ENCODE assay signal across 8 mouse cellular contexts in genomic region chr16:94788165-94788564, GRCm38 (mm10).
DNase-seq lines count a peak whose midpoint lies in the region; ATAC-seq and TF ChIP-seq lines count a peak whose summit lies in the region.

No protein-coding gene starts in this region.

- no peaks in the 10 kb centered on the region for H3K4me1 ChIP-seq in bone marrow, adult 2 months (ENCODE audit: control insufficient read depth, insufficient read depth, low read length)
- H3K4me1 ChIP-seq in liver, embryonic 11.5 days (replicated peaks; ENCODE audit: control insufficient read depth, insufficient read depth, low read length), result no peaks in the 10 kb centered on the region

- no peaks in the 10 kb centered on the region for H3K36me3 ChIP-seq in liver, embryonic 11.5 days (ENCODE audit: control insufficient read depth, insufficient read depth, low read length)

- WGBS in bone marrow, adult 2 months, result 24% methylated on average over 16 of the region's 16 CpGs
- 12% methylated on average over 16 of the region's 16 CpGs for WGBS in liver, embryonic 11.5 days

- TF ChIP-seq POLR2A in bone marrow, adult 2 months (IDR thresholded peaks at IDR 0.05; ENCODE audit: borderline replicate concordance, control insufficient read depth, low read depth, low read length), result no peak

- no peak overlapping the region for H3K4me2 ChIP-seq in liver, embryonic 11.5 days

- DNase-seq in ovary, postnatal 10 days (ENCODE audit: low spot score), result peak; percentile 13
- no peak for DNase-seq in ovary, adult 18-20 months (ENCODE audit: low spot score)
- DNase-seq in fibroblast of lung, adult 2 months (ENCODE audit: low read depth), result peak; percentile 25
- DNase-seq in kidney, adult 9 months, result peak; percentile 49
- DNase-seq in liver, embryonic 11.5 days (ENCODE audit: low spot score), result peak; percentile 49
- DNase-seq in right cerebral cortex, adult 2 months (ENCODE audit: low spot score in 2 of 2), result peak; percentile 88 to 91

- H3K27me3 ChIP-seq in liver, embryonic 11.5 days (replicated peaks; ENCODE audit: control insufficient read depth, insufficient read depth, low read length), result no peaks in the 10 kb centered on the region

- H3K27ac ChIP-seq in bone marrow, adult 2 months (ENCODE audit: control insufficient read depth, insufficient read depth, low read depth, low read length, poor library complexity), result no peak overlapping the region
- no peak overlapping the region for H3K27ac ChIP-seq in liver, embryonic 11.5 days (ENCODE audit: low read depth, low read length)

- TF ChIP-seq CTCF in bone marrow, adult 2 months (IDR thresholded peaks at IDR 0.05; ENCODE audit: control insufficient read depth, insufficient read depth, low read length), result peak; percentile 66

- no peak for ATAC-seq in liver, embryonic 11.5 days (replicated peaks; ENCODE audit: low FRiP score)
- ATAC-seq in activated CD4-positive, CD25-positive, alpha-beta regulatory T cell, adult 4 months, result no peak

- H3K9me3 ChIP-seq in liver, embryonic 11.5 days (ENCODE audit: control insufficient read depth, low read length), result no peaks in the 10 kb centered on the region

- no peak overlapping the region for H3K4me3 ChIP-seq in bone marrow, adult 2 months (replicated peaks; ENCODE audit: control insufficient read depth, low read depth, low read length)
- no peak overlapping the region for H3K4me3 ChIP-seq in liver, embryonic 11.5 days (ENCODE audit: low read depth, low read length)

- H3K9ac ChIP-seq in liver, embryonic 11.5 days (ENCODE audit: low read depth, low read length), result no peak overlapping the region
